Mouse (Mus musculus): ENCODE measurements around the gene Otulinl.

Otulinl gene

GRCm38 (mm10) chr15:27680997-27681396 is 382 bp downstream of the Otulinl start:
- DNase-seq (ENCODE audit: low read depth, low spot score), result no peak

DNA sequence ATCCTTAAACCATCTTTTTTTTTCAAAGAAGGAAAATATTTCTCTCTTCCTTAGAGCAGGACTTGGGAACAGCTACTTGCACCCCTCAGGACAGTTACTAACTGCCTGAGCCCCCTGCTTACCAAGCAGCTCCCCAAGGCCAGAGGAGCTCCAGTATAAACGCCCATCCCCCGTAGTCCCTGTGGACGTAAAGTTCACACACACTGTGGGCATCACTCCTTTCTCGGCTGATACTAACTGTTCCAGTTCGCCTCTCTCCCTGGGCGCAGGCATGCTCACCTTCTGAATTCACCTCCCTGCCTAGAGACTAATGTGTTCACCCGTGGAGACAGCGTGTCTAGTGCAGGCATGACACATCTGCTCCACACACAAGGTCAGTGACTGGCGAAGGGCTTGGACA is 2.9 kb downstream of the Otulinl start:
- DNase-seq (ENCODE audit: low read depth, low spot score), result no peak

- DNase-seq (ENCODE audit: low read depth, low spot score), result no peak
Observed at GRCm38 (mm10) chr15:27677801-27678200, 3.6 kb downstream of the Otulinl start.

GRCm38 (mm10) chr15:27676211-27676610 is 5.2 kb downstream of the Otulinl start:
- no peak for DNase-seq (ENCODE audit: low read depth, low spot score)

DNA sequence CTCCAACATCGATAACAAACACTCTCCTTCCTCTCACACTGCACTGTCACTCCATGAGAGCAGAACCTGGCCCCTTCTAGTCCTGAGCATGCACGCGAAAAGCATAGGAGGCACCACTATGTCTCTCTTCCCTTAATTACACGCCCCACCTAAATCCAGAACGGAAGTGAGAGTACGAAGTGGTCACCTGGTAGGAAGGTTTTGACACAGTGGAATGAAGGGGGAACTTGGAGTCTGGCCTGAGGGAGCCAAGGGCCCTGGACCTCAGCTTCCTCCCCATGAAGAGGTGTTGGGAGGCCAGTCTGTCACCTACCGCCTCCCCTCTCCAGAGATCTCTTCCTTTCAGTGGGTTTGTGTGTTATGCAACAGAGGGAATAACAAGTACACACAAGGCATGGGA is 6.3 kb downstream of the Otulinl start:
- no peak for DNase-seq (ENCODE audit: low read depth, low spot score)

DNA sequence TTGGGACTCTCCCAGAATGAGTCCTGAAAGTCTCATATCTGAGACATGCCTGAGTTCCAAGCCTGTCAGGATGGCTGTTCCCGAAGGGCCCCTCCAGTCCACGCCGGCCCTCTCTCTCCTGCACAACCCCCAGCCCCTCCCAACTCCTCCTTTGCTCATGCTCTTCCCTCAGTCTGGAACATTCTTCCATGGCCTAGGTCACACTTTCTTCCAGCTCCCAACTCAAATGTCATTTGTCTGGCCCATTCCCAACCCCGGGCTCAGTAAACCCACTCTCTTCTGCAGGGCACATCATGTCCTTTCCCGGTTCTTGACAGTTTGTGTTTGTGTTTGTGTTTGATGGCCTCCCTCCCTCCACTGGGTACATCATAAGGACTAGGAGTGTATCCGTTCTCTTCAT is 7.3 kb downstream of the Otulinl start:
- no peak for DNase-seq (ENCODE audit: low read depth, low spot score)

GRCm38 (mm10) chr15:27673151-27673550 is 8.2 kb downstream of the Otulinl start:
- DNase-seq (ENCODE audit: low read depth, low spot score), result no peak

- DNase-seq (ENCODE audit: low read depth, low spot score), result no peak
Observed at GRCm38 (mm10) chr15:27672259-27672658, 9.1 kb downstream of the Otulinl start.

GRCm38 (mm10) chr15:27671612-27672245 is 9.7 kb downstream of the Otulinl start:
- DNase-seq (ENCODE audit: low read depth, low spot score), result no peak

DNA sequence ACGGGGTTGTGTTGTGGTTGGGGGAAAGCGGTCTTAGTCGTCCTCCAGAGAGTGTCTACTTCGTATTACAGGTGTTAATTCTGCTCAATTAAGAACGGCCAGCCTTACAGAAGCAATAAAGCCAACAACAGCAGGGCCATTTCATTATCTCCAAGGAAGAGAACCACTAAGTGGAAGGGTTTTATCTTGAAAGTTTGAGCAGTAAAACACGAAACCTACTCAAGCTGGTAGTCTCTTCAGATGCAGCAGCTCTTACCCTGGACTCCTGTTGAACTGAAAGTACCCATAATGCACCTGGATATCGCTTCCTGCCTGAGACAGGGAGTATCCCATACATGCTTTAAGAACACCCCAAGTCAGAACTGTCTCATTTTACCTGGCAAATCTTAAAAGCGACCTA is 10.7 kb downstream of the Otulinl start:
- no peak for DNase-seq (ENCODE audit: low read depth, low spot score)

GRCm38 (mm10) chr15:27669931-27670411 is 11.4 kb downstream of the Otulinl start:
- DNase-seq (ENCODE audit: low read depth, low spot score), result no peak

DNA sequence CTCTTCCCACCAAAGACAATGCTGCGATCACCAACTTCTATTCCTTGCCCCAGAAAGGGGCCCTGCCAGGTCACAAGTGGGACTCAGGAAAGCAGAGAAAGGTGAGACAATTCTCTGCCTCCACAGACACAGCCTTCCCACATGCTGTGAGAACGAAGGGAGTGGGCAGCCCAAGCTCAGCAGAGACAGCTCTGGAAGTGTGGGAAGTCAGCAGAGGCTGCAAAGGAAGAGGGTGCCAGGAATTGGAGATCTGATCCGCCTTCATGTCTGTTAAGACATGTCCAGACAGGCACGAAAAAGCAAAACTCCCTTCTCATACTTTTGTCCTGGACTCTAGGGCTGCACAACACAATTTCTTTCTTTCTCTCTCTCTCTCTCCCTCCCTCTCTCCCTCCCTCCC is 12.1 kb downstream of the Otulinl start:
- no peak for DNase-seq (ENCODE audit: low read depth, low spot score)

GRCm38 (mm10) chr15:27668557-27668956 is 12.8 kb downstream of the Otulinl start:
- no peak for DNase-seq (ENCODE audit: low read depth, low spot score)

- no peak for DNase-seq (ENCODE audit: low read depth, low spot score)
Observed at GRCm38 (mm10) chr15:27668001-27668461, 13.3 kb downstream of the Otulinl start.

- DNase-seq (ENCODE audit: low read depth, low spot score), result no peak
Observed at GRCm38 (mm10) chr15:27666911-27667539, 14.4 kb downstream of the Otulinl start.

- DNase-seq (ENCODE audit: low read depth, low spot score), result no peak
Observed at GRCm38 (mm10) chr15:27665392-27665911, 15.9 kb downstream of the Otulinl start.

DNA sequence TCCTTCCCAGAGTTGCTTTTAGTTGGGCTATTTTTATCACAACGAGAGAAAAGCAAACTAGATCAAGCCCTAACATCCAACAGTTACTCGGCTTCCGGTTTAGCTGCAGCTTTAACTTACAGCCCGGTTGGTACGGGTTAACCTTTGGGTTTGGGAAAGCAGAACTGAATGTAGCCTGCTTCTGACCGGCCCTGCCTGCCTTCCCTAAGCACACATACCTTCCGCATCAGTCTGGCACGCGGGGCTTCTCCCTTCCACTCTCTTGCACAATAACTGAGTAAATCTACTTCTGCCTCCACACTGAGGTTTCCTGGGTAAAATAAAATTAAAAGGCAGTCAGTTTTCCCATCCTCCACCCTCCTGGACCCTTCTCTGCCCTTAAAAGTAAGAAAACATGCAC is 17.3 kb downstream of the Otulinl start:
- no peak for DNase-seq (ENCODE audit: low read depth, low spot score)

- peak; percentile 38 for DNase-seq (ENCODE audit: low read depth, low spot score)
Observed at GRCm38 (mm10) chr15:27662699-27663098, 18.7 kb downstream of the Otulinl start.

GRCm38 (mm10) chr15:27661696-27662095 is 19.7 kb downstream of the Otulinl start:
- DNase-seq (ENCODE audit: low read depth, low spot score), result no peak

- peak; percentile 65 for DNase-seq (ENCODE audit: low read depth, low spot score)
Observed at GRCm38 (mm10) chr15:27659592-27660244, 21.7 kb downstream of the Otulinl start.

DNA sequence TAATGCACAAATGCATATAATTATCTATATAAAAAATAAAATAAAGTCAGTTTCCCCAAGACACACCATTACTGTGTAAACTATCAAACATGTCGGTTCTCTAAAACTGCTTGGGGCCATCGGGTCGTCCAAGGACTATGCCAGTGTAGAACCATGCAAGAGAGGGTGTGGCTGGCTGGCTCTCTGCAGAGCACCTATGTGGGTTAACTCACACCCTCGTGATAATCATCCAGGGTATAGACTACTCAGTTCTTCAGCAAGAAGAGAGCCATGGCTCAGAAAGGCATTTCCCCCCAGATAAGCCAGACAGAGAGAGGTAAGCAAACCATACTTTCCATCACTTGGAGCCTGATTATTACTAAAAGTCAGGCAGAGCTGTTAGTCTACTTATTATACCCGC is 22.2 kb downstream of the Otulinl start:
- no peak for DNase-seq (ENCODE audit: low read depth, low spot score)

GRCm38 (mm10) chr15:27658356-27658755 is 23.0 kb downstream of the Otulinl start:
- no peak for DNase-seq (ENCODE audit: low read depth, low spot score)

GRCm38 (mm10) chr15:27657866-27658265 is 23.5 kb downstream of the Otulinl start:
- DNase-seq (ENCODE audit: low read depth, low spot score), result no peak
